22 mouse cellular contexts compared by ENCODE assay signal in the genomic region with DNA sequence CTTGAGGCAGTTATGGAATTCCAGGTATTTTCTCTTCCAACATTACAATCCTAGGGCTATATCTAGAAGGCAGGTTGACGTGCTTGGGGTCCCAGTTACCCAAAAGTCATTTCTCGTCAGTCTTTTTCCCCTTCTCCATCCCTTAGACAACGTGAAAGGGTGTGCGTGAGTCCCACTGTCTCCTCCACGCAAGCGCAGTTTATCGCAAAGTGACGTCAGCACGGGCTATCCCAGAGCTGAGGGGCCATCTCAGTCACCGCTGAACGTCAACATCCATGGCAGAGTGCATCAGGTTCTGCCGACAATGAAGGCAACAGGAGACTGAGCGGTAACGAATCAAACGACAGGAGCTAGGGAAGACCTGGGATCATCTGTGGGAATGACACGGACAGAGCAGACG. TPM values are rescaled to one million over a fixed set of nuclear protein-coding genes. Genes with fewer than 3 reads are reported as not detected.
A peak's percentile ranks its signal among the peaks of the same experiment; 100 is the strongest.
DNase-seq lines count a peak whose midpoint lies in the region; ATAC-seq and TF ChIP-seq lines count a peak whose summit lies in the region.
"Had no signal": no experiment of that assay in that cellular context is flagged by ENCODE, and none has a peak within 500 bp of the region (broad histone marks: within the 10 kb centered on the region; RNA-seq: fewer than 3 reads in every experiment).

No protein-coding gene starts in this region.

- H3K9ac ChIP-seq in lung, postnatal 0 days (replicated peaks; ENCODE audit: low read depth) = no peak overlapping the region
- H3K9ac ChIP-seq in ES-Bruce4 (ENCODE audit: low read depth, poor library complexity, severe bottlenecking) = no peak overlapping the region; the same call in 1 of the 2 replicates
- H3K9ac ChIP-seq in kidney, embryonic 14.5 days (ENCODE audit: low read depth, low read length) = no peak overlapping the region
- H3K9ac ChIP-seq: embryonic facial prominence, embryonic 12.5 days; forebrain, embryonic 13.5 days; forebrain, postnatal 0 days; heart, embryonic 15.5 days; hindbrain, embryonic 13.5 days had no signal

- 72% methylated on average over 17 of the region's 17 CpGs for WGBS in lung, postnatal 0 days
- WGBS in kidney, embryonic 14.5 days = 90% methylated on average over 17 of the region's 17 CpGs

- H3K27ac ChIP-seq in lung, postnatal 0 days (ENCODE audit: low read length) = 0 out of 2 replicates have a peak overlapping the region, but pooled peaks have one; percentile 20
- H3K27ac ChIP-seq in ES-Bruce4 (ENCODE audit: insufficient read depth, low read length) = no peak overlapping the region
- H3K27ac ChIP-seq in kidney, embryonic 14.5 days (ENCODE audit: low read depth, low read length) = no peak overlapping the region
- H3K27ac ChIP-seq: embryonic facial prominence, embryonic 12.5 days; forebrain, embryonic 13.5 days; heart, adult 2 months; heart, embryonic 15.5 days had no signal

- H3K36me3 ChIP-seq in lung, postnatal 0 days (ENCODE audit: insufficient read depth, low read length) = no peaks in the 10 kb centered on the region
- H3K36me3 ChIP-seq in ES-Bruce4 (ENCODE audit: control insufficient read depth, insufficient read depth, low read length, poor library complexity, severe bottlenecking) = no peaks in the 10 kb centered on the region
- H3K36me3 ChIP-seq in kidney, embryonic 14.5 days (ENCODE audit: control insufficient read depth, insufficient read depth, low read length) = no peaks in the 10 kb centered on the region
- H3K36me3 ChIP-seq: embryonic facial prominence, embryonic 12.5 days; heart, embryonic 15.5 days; hindbrain, embryonic 13.5 days had no signal

- TF ChIP-seq EP300 in lung, postnatal 0 days (IDR thresholded peaks at IDR 0.05) = no peak
- no peak for TF ChIP-seq EP300 in ES-Bruce4 (IDR thresholded peaks at IDR 0.05; ENCODE audit: insufficient read depth, low read depth, low read length)

- no peaks in the 10 kb centered on the region for H3K27me3 ChIP-seq in lung, postnatal 0 days (replicated peaks; ENCODE audit: insufficient read depth, low read length)
- H3K27me3 ChIP-seq in ES-Bruce4 (ENCODE audit: control insufficient read depth, insufficient read depth, low read length, poor library complexity, severe bottlenecking) = no peaks in the 10 kb centered on the region
- no peaks in the 10 kb centered on the region for H3K27me3 ChIP-seq in kidney, embryonic 14.5 days (ENCODE audit: control insufficient read depth, insufficient read depth, low read length)
- H3K27me3 ChIP-seq: CH12.LX; forebrain, embryonic 13.5 days; heart, embryonic 15.5 days; hindbrain, embryonic 13.5 days; Patski had no signal

- no peak for TF ChIP-seq POLR2A in ES-Bruce4 (IDR thresholded peaks at IDR 0.05; ENCODE audit: insufficient read depth, low read length)

- no peak for DNase-seq in lung, postnatal 0 days (ENCODE audit: low spot score)
- DNase-seq in lung, adult 18-20 months = no peak
- peak; percentile 78 for DNase-seq in R1 (ENCODE audit: low read depth, low spot score)
- DNase-seq in kidney, adult 18-20 months = no peak
- DNase-seq: adrenal gland, adult 8-10 months; adrenal gland, postnatal 36 days; cerebellum, adult 2 months; cerebellum, postnatal 10 days; embryo, embryonic 11 days; forebrain, postnatal 0 days; gastrocnemius, postnatal 14 days; heart, adult 2 months; heart, postnatal 14 days had no signal

- no peak overlapping the region for H3K4me2 ChIP-seq in lung, postnatal 0 days (replicated peaks; ENCODE audit: low read depth, low read length)
- H3K4me2 ChIP-seq in kidney, embryonic 14.5 days (replicated peaks; ENCODE audit: low read depth, low read length) = no peak overlapping the region
- H3K4me2 ChIP-seq: embryonic facial prominence, embryonic 12.5 days; forebrain, embryonic 13.5 days; heart, embryonic 11.5 days; heart, embryonic 15.5 days; hindbrain, embryonic 13.5 days had no signal

- ATAC-seq in lung, postnatal 0 days = no peak
- ATAC-seq in kidney, embryonic 14.5 days (ENCODE audit: low FRiP score, low TSS enrichment) = no peak
- ATAC-seq: forebrain, embryonic 13.5 days; forebrain, postnatal 0 days; Patski had no signal

- no peak overlapping the region for H3K4me3 ChIP-seq in lung, postnatal 0 days (ENCODE audit: low read depth, low read length)
- peak overlapping the region; percentile 21 for H3K4me3 ChIP-seq in ES-Bruce4 (ENCODE audit: low read depth, low read length)
- no peak overlapping the region for H3K4me3 ChIP-seq in kidney, embryonic 14.5 days (ENCODE audit: low read length)
- H3K4me3 ChIP-seq: embryonic facial prominence, embryonic 12.5 days; forebrain, embryonic 13.5 days; heart, adult 2 months; heart, embryonic 15.5 days; hindbrain, embryonic 13.5 days had no signal

- no peaks in the 10 kb centered on the region for H3K9me3 ChIP-seq in lung, postnatal 0 days (ENCODE audit: low read length)
- H3K9me3 ChIP-seq in ES-Bruce4 (replicated peaks; ENCODE audit: control insufficient read depth, insufficient read depth, low read length, poor library complexity, severe bottlenecking) = no peaks in the 10 kb centered on the region
- H3K9me3 ChIP-seq in kidney, embryonic 14.5 days (ENCODE audit: control insufficient read depth, low read length) = no peaks in the 10 kb centered on the region
- H3K9me3 ChIP-seq: embryonic facial prominence, embryonic 12.5 days; forebrain, embryonic 13.5 days; heart, embryonic 15.5 days; hindbrain, embryonic 13.5 days had no signal

- no peaks in the 10 kb centered on the region for H3K4me1 ChIP-seq in lung, postnatal 0 days (ENCODE audit: insufficient read depth, low read depth, low read length)
- H3K4me1 ChIP-seq in ES-Bruce4 (ENCODE audit: control insufficient read depth, insufficient read depth, low read length) = peaks cover 7% of the 10 kb centered on the region
- no peaks in the 10 kb centered on the region for H3K4me1 ChIP-seq in kidney, embryonic 14.5 days (ENCODE audit: control insufficient read depth, insufficient read depth, low read length)
- H3K4me1 ChIP-seq: heart, embryonic 15.5 days had no signal

- no peak for TF ChIP-seq CTCF in lung, postnatal 0 days (IDR thresholded peaks at IDR 0.05)
- no peak for TF ChIP-seq CTCF in ES-Bruce4 (IDR thresholded peaks at IDR 0.05; ENCODE audit: low read depth, low read length)

RNA-seq across cellular contexts. Expression of a gene that starts 57.4 kb away (rescaled TPM):
- polyA plus RNA-seq in lung, postnatal 0 days (2015; fragmentation: Nextera tagmentation; extraction: Ambion mirVana) = 19.5 and 20.9 TPM in 2 replicates
- polyA plus RNA-seq in ES-Bruce4 (2011; ENCODE audit: insufficient read depth, insufficient read length, low read depth, missing spikeins) = 14.2 and 15.8 TPM in 2 replicates
- polyA plus RNA-seq in kidney, embryonic 14.5 days (2014; fragmentation: Nextera tagmentation; extraction: Ambion mirVana) = 7.2 and 9.2 TPM in 2 replicates
